Mouse (Mus musculus): ENCODE measurements at regions not wholly inside any gene's neighbourhood (a gene's known extent, or its start where the extent isn't known, plus 50 kb on each side); places are given as distances from the start of the nearest gene placed in this dataset.

DNA sequence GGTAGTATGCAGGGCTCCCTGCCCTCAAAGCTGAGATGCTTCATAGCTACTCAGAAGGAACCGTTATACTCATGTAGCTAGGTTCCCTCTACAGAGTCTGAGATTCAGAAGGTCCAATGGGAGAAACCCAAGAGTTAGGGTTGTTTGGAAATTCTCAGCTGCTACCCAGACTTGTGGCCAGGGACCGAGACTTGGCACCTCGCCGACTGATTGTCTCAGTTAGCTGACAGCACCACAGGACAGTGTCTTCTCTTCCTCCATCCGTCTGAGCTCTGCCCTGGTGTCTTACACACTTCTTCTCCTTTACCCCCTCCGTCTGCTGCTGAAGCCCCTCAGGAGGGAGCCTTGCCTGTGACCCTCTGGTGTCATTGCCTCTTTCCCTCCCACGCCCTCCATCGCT, 329.6 kb upstream of the Prox1 start:
- DNase-seq, result no peak

DNA sequence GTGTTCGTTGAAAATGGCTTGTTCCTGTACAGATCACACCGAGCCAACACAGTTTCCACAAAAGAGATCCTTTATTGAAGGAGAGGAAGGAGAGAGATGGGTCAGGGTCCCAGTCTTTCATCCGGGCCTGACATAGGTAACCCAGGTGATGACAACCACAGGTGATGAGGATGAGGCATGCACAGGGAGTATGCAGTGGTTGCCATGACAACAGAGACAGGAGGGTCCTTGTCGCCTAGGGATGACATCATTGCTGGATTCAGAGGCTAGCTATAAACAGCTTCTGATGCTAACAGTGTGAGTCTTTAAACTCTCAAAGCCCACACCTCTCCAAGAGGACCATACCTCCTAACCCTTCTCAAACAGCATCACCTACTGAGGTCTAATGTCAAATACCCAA, 327.0 kb upstream of the Prox1 start:
- no peak for DNase-seq

- DNase-seq, result no peak
These were observed 325.4 kb upstream of the Prox1 start for GRCm38 (mm10) chr1:190495741-190496520.

GRCm38 (mm10) chr1:190486551-190487104, 316.1 kb upstream of the Prox1 start:
- no peak for DNase-seq

GRCm38 (mm10) chr1:190483366-190483765, 312.9 kb upstream of the Prox1 start:
- no peak for DNase-seq

GRCm38 (mm10) chr1:190481071-190481470, 310.6 kb upstream of the Prox1 start:
- DNase-seq, result no peak

DNA sequence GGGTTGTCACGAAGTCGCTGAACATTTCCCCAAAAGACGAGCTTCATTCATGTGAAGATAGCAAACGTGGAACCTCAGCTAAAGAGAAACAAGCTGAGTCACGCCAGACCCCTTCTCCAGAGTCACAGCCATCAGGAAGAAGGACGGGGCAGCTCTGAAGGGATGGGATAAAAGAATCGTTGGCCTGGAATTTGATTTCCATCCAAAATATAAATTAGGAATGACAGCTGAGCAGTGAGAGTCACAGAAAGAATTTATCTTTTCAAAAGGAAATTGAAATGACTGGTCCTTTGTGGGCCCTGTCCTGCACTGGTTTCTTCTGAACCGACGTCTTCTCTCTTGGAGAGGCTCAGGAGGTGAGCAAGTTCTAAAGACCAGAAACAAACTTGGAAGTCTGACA, 310.1 kb upstream of the Prox1 start:
- no peak for DNase-seq

DNA sequence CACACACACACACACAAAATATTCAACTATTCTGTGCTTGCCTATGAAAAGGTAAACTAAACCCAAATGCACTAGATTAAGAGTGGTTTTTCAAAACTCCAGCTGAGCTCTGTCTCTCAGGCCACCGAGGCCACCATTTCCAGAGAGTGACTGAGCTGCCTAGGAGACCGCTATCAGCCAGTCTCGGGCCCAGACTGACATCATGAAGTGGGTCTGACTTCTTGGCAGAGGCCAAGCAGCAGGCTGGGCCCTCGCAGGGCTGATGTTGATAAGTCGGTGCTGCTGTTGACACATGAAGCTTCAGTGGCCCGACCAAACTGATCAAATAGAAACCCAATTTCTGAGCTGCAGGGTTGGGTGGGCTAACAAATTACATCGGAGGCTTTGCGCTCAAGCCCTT, 302.2 kb upstream of the Prox1 start:
- DNase-seq, result no peak

DNA sequence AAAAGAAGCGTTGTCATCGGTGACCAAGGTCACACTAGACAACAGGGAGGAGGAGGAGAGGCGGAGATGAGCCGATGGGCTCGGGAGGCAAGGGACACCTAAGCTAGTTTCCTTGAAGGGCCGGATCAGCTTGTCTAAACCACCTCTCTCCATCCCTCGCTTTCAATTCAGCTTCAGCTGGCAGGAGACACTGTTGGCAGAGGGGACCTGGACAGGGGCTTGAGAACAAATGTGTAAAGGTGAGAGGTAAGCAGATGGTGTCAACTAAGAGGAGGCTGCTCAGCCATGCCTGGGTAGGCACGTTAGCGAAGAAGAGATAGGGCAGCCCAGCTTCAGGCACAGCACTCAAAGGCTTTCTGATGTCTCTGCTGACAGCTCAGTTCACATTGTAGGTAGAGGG, 299.8 kb upstream of the Prox1 start:
- DNase-seq, result no peak

DNA sequence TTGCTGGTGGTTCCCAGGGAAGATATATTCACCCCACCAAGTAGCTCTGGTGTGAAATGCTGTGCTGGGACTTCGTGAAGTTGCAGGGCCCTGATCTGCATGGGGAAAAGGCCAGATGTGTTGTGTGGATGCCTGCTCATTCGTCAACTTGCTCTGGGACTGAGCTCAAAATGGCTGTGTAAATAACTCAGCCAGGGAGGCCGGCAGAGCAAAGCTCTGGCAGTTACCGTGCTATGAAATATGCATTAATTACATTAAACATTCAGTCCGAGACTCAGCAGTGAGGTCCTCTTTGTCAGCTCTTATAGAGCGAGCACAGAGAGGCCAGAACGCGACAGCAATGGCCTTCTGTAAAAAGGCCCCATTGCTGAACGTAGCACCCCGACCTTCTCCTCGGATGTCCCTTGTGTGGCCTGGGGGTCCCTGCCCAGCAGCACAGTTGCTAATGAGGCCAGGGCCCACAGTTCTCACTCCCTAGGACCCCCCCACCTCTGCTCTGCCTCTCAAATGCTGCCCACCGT, 287.1 kb upstream of the Prox1 start:
- no peak for DNase-seq

- no peak for DNase-seq
These were observed 283.0 kb upstream of the Prox1 start for GRCm38 (mm10) chr1:190453549-190453948.

GRCm38 (mm10) chr1:190452115-190452842, 281.8 kb upstream of the Prox1 start:
- no peak for DNase-seq

DNA sequence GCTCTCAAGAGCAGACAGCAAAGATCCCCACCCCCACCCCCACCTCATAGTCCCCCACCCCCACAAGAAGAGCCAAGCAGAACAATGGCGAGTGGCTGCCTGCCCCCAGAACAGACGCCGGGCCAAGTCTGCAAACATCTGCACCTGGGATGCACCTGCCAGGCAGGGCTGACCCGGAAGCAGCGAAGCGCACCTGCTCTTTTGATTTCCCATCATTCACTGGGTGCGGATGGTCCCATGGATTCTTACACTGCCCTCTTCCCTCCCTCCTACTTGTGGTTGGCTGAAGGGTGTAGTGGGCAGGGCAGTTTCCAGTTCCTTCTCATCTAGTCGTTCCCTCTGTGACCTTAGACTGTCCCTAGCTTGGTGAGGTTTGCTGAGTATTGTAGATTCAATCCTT, 277.7 kb upstream of the Prox1 start:
- DNase-seq, result no peak

DNA sequence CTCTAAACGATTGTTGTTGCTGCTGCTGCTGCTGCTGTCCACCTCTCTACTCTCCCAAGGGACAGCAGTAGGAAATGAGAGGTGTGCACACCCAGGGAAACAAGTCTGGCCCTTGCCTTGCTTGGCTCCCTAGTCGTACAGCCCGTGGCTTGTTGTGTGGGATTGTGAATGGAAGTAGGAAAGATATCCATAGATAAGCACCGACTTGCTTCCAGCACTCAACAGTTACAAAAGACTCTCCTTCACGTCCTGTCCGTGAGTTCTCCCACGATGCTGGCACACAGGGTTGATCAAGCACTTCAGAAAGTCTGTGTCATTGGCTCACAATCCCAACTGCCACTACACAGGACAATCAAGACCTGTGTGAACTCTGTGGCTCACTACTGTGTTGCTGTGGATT, 276.7 kb upstream of the Prox1 start:
- no peak for DNase-seq

GRCm38 (mm10) chr1:190446676-190447075, 276.2 kb upstream of the Prox1 start:
- no peak for DNase-seq

DNA sequence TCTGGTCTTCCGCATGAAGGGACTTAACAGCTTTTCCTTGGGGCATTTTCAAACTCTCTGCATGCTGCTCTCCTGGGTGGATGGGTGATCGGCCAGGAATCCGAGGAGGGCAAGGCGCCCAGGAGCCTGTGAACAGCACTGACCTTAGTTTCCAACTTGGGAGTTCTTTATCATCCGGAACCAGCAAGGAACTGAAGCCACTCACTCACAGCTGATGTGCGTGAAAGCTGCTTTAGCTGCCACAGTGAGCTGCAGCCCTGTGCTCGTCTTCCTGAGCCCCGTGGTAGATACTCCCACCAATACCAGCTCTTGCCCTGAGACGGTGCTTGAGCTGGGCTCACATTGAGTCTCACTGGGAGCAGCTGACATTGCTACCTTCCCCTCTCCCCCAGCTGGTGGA, 273.9 kb upstream of the Prox1 start:
- DNase-seq, result no peak

DNA sequence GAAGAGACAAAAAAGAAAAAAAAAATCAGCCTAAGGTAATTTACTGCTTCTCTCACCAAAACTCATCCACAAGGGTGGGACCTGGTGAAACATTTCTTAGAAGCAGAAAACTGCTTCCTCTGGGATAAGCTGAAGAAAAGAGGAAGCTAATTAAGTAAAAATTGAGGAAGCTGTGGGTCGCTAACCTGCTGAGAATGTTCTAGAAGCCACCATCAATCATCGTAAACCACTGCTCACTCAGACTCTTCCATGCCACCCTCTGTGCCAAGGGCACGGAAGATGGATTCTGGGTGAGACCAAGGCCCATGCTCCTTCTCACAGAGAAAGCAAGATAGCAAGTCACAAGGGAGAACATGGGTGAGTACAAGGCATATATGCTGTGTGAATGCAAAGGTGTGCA, 272.7 kb upstream of the Prox1 start:
- no peak for DNase-seq

DNA sequence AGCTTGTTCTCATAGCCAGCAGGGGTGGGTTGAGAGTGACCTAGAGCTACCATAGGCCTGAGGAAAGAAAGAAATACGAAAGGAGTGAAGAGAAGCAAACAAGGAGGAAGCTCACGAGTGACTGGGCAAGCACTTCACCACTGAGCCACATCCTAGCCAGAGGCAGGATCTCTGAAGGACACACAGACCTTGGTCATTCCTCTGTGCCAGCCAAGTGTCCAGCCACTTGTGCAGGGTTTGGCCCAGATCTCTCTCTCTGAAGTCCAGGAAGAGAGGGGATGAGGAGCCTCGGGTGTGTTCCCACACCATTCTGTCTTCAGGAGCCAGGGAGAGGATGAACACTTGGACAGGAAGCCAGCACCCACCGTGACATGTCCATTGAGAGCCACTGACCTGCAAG, 271.7 kb upstream of the Prox1 start:
- DNase-seq, result peak; percentile 60

DNA sequence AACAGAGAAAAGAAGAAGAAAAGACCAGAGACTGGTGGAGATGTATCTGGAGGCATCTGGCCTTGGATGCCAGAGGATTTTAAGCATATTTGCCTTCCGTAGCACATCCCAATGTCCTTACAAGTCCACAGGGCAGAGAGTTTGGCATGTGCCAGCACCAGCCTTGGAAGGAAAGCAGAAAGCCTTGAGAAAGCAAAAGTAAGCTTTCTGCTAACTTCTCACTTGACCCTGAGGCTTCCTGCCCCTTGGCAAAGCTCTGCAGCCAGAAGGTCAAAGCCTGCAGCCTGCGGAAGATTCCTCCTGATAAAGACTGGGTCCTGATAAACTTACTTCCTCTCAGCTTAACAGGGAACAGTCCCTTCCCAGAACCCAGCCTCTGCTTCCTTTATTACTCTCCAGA, 268.3 kb upstream of the Prox1 start:
- DNase-seq, result peak; percentile 78

- no peak for DNase-seq
These were observed 252.4 kb upstream of the Prox1 start for GRCm38 (mm10) chr1:190422874-190423273.

GRCm38 (mm10) chr1:190419709-190420108, 249.2 kb upstream of the Prox1 start:
- no peak for DNase-seq

DNA sequence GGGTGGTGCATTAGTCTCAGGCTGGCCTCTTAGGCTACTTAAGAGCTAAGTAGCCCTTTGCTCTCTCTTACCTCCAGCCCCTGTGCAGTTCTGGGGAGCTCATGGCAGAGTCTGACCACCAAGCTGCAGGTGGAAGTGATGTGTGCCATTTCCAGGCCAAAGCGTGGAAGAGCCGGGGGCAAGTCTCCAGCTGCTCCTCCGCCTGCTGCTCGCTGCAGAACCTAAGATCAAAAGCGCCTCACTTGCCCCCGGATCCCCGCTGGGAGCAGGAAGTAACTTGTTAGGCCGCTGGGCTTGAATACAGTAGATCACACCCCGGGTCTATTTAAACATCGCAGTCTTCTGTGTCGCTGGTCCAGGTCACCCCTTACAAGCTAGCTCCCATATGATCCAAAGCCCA, 246.8 kb upstream of the Prox1 start:
- no peak for DNase-seq

DNA sequence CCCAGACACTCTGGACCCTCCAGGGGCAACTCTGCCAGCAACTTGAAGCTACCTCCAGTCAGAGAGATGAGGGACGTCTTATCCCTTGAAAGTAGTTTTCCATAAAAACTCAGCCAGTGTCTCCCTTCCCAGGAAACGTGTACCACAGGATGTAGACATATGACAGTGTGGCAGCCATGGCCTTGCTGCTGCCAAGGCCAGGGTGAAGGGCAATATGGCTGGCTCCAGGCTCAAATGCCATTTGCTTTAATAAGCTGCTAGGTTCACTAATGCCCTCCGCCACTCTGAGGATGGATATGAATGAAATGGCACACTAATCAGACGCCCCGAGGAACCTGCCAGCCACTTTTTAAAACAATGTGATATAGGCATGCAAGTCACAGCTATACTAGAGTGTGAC, 241.2 kb upstream of the Prox1 start:
- DNase-seq, result peak; percentile 38

DNA sequence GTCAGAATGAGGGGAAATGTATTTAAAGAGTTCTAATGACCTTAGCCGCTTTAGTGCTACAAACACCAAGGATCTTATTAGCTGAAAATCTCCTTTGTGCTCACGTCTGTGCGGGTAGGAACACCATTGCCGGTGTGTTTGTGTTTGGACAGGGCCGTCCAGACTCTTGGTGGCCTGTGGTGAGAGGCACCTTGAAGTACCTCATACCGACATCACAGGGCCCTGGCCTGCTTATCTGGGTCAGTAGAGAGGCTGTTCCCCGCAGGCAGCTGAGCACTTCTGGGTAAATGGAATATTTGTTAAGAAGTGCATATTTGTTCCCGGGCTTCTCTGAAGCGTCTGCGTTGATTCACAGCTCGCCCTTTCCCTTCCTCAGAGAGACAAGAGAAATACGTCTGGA, 232.8 kb upstream of the Prox1 start:
- no peak for DNase-seq

Data from adrenal gland, adult 8-10 months (tissue).